Mouse (Mus musculus): Measurements from ENCODE around the gene Ube2c. TPM values are rescaled to one million over a fixed set of nuclear protein-coding genes. Genes with fewer than 3 reads are reported as not detected.

The Ube2c gene
- polyA plus RNA-seq, 1 experiment from 2014 or later, result 428 TPM

GRCm38 (mm10) chr2:164765841-164766240 lies 3.9 kb upstream of the Ube2c start:
- Histone ChIP-seq H3K4me2 (no peak overlapping the region), H3K9me3 (no peaks in the 10 kb centered on the region), H3K36me3 (peaks cover 47% of the 10 kb centered on the region), H3K27ac (no peak overlapping the region), H3K4me1 (peaks cover 6% of the 10 kb centered on the region), H3K27me3 (replicated peaks) (no peaks in the 10 kb centered on the region), H3K9ac (no peak overlapping the region), H3K4me3 (replicated peaks) (no peak overlapping the region)
- 81% methylated on average over 3 of the region's 3 CpGs for WGBS
- no peak for ATAC-seq (ENCODE audit: insufficient read depth, low FRiP score, low read depth)

GRCm38 (mm10) chr2:164767812-164768540 lies 1.7 kb upstream of the Ube2c start:
- Histone ChIP-seq H3K4me3 (replicated peaks) (no peak overlapping the region), H3K4me2 (no peak overlapping the region), H3K27me3 (replicated peaks) (no peaks in the 10 kb centered on the region), H3K9me3 (no peaks in the 10 kb centered on the region), H3K27ac (0 out of 2 replicates have a peak overlapping the region, but pooled peaks have one; percentile 6), H3K9ac (no peak overlapping the region), H3K36me3 (peaks cover 32% of the 10 kb centered on the region), H3K4me1 (peaks cover 13% of the 10 kb centered on the region)
- no peak for ATAC-seq (ENCODE audit: insufficient read depth, low FRiP score, low read depth)
- WGBS, result 91% methylated on average over 15 of the region's 15 CpGs

GRCm38 (mm10) chr2:164770279-164770678 lies 581 bp downstream of the Ube2c start:
- Histone ChIP-seq H3K27me3 (replicated peaks) (no peaks in the 10 kb centered on the region), H3K4me3 (replicated peaks) (peak overlapping the region; percentile 97), H3K4me1 (peaks cover 13% of the 10 kb centered on the region), H3K4me2 (peak overlapping the region; percentile 88), H3K36me3 (peaks cover 16% of the 10 kb centered on the region), H3K9ac (peak overlapping the region; percentile 85), H3K27ac (peak overlapping the region; percentile 65), H3K9me3 (no peaks in the 10 kb centered on the region)
- no peak for ATAC-seq (ENCODE audit: insufficient read depth, low FRiP score, low read depth)
- WGBS, result under 1% methylated on average over 15 of the region's 15 CpGs

GRCm38 (mm10) chr2:164771123-164771522 lies 1.4 kb downstream of the Ube2c start:
- Histone ChIP-seq H3K36me3 (peaks cover 9% of the 10 kb centered on the region; the same call in 1 of the 2 replicates), H3K9me3 (no peaks in the 10 kb centered on the region), H3K4me2 (peak overlapping the region; percentile 88), H3K4me1 (peaks cover 13% of the 10 kb centered on the region), H3K27ac (no peak overlapping the region), H3K9ac (0 out of 2 replicates have a peak overlapping the region, but pooled peaks have one; percentile 85), H3K4me3 (replicated peaks) (peak overlapping the region; percentile 97), H3K27me3 (replicated peaks) (no peaks in the 10 kb centered on the region)
- 63% methylated on average over 8 of the region's 8 CpGs for WGBS
- no peak for ATAC-seq (ENCODE audit: insufficient read depth, low FRiP score, low read depth)

- no peak for ATAC-seq (ENCODE audit: insufficient read depth, low FRiP score, low read depth)
- H3K4me3 ChIP-seq (replicated peaks), result no peak overlapping the region
- no peak overlapping the region for H3K4me2 ChIP-seq
- WGBS, result 78% methylated on average over 14 of the region's 14 CpGs
- H3K4me1 ChIP-seq, result peaks cover 13% of the 10 kb centered on the region
- H3K9ac ChIP-seq, result no peak overlapping the region
- no peaks in the 10 kb centered on the region for H3K27me3 ChIP-seq (replicated peaks)
- H3K36me3 ChIP-seq, result no peaks in the 10 kb centered on the region
- peak overlapping the region; percentile 28 for H3K27ac ChIP-seq
- H3K9me3 ChIP-seq, result no peaks in the 10 kb centered on the region
Measured at GRCm38 (mm10) chr2:164773229-164773988, 3.7 kb downstream of the Ube2c start.

- no peaks in the 10 kb centered on the region for H3K9me3 ChIP-seq
- no peak overlapping the region for H3K4me3 ChIP-seq (replicated peaks)
- H3K27ac ChIP-seq, result peak overlapping the region; percentile 8; the same call in 1 of the 2 replicates
- peaks cover 13% of the 10 kb centered on the region for H3K4me1 ChIP-seq
- 67% methylated on average over 5 of the region's 5 CpGs for WGBS
- H3K27me3 ChIP-seq (replicated peaks), result no peaks in the 10 kb centered on the region
- no peaks in the 10 kb centered on the region for H3K36me3 ChIP-seq
- ATAC-seq (ENCODE audit: insufficient read depth, low FRiP score, low read depth), result no peak
- no peak overlapping the region for H3K4me2 ChIP-seq
- H3K9ac ChIP-seq, result no peak overlapping the region
Measured at GRCm38 (mm10) chr2:164773989-164774364, 4.3 kb downstream of the Ube2c start.

GRCm38 (mm10) chr2:164776130-164776529 lies 6.4 kb downstream of the Ube2c start:
- WGBS, result 78% methylated on average over 6 of the region's 6 CpGs
- Histone ChIP-seq H3K9ac (no peak overlapping the region), H3K36me3 (no peaks in the 10 kb centered on the region), H3K27me3 (replicated peaks) (no peaks in the 10 kb centered on the region), H3K27ac (no peak overlapping the region), H3K4me3 (replicated peaks) (no peak overlapping the region), H3K9me3 (no peaks in the 10 kb centered on the region), H3K4me1 (peaks cover 4% of the 10 kb centered on the region), H3K4me2 (no peak overlapping the region)
- no peak for ATAC-seq (ENCODE audit: insufficient read depth, low FRiP score, low read depth)

GRCm38 (mm10) chr2:164776801-164777200 lies 7.1 kb downstream of the Ube2c start:
- H3K9ac ChIP-seq, result no peak overlapping the region
- H3K4me2 ChIP-seq, result no peak overlapping the region
- no peaks in the 10 kb centered on the region for H3K4me1 ChIP-seq
- H3K27ac ChIP-seq, result no peak overlapping the region
- no peaks in the 10 kb centered on the region for H3K36me3 ChIP-seq
- no peaks in the 10 kb centered on the region for H3K9me3 ChIP-seq
- 57% methylated on average over 17 of the region's 17 CpGs for WGBS
- no peak overlapping the region for H3K4me3 ChIP-seq (replicated peaks)
- ATAC-seq (ENCODE audit: insufficient read depth, low FRiP score, low read depth), result no peak
- H3K27me3 ChIP-seq (replicated peaks), result no peaks in the 10 kb centered on the region

- H3K36me3 ChIP-seq, result no peaks in the 10 kb centered on the region
- no peak overlapping the region for H3K27ac ChIP-seq
- no peak overlapping the region for H3K4me3 ChIP-seq (replicated peaks)
- no peaks in the 10 kb centered on the region for H3K4me1 ChIP-seq
- no peaks in the 10 kb centered on the region for H3K27me3 ChIP-seq (replicated peaks)
- no peak for ATAC-seq (ENCODE audit: insufficient read depth, low FRiP score, low read depth)
- WGBS, result 79% methylated on average over 30 of the region's 30 CpGs
- H3K4me2 ChIP-seq, result no peak overlapping the region
- no peak overlapping the region for H3K9ac ChIP-seq
- no peaks in the 10 kb centered on the region for H3K9me3 ChIP-seq
Measured at GRCm38 (mm10) chr2:164777246-164778014, 7.7 kb downstream of the Ube2c start.

GRCm38 (mm10) chr2:164778015-164778287 lies 8.3 kb downstream of the Ube2c start:
- WGBS, result 90% methylated on average over 11 of the region's 11 CpGs

GRCm38 (mm10) chr2:164778809-164779208 lies 9.1 kb downstream of the Ube2c start:
- no peaks in the 10 kb centered on the region for H3K4me1 ChIP-seq
- no peak for ATAC-seq (ENCODE audit: insufficient read depth, low FRiP score, low read depth)
- H3K4me3 ChIP-seq (replicated peaks), result no peak overlapping the region
- H3K27me3 ChIP-seq (replicated peaks), result no peaks in the 10 kb centered on the region
- no peak overlapping the region for H3K4me2 ChIP-seq
- H3K36me3 ChIP-seq, result no peaks in the 10 kb centered on the region
- 81% methylated on average over 7 of the region's 7 CpGs for WGBS
- no peaks in the 10 kb centered on the region for H3K9me3 ChIP-seq
- no peak overlapping the region for H3K9ac ChIP-seq
- H3K27ac ChIP-seq, result no peak overlapping the region

More at GRCm38 (mm10) chr2:164778015-164778287, 8.3 kb downstream of the Ube2c start:
- no peak for ATAC-seq (ENCODE audit: insufficient read depth, low FRiP score, low read depth)
- Histone ChIP-seq H3K27me3 (replicated peaks) (no peaks in the 10 kb centered on the region), H3K4me1 (no peaks in the 10 kb centered on the region), H3K9ac (no peak overlapping the region), H3K4me2 (no peak overlapping the region), H3K36me3 (no peaks in the 10 kb centered on the region), H3K9me3 (no peaks in the 10 kb centered on the region), H3K4me3 (replicated peaks) (no peak overlapping the region), H3K27ac (no peak overlapping the region)

Data from stomach, embryonic 15.5 days (tissue).